Mouse (Mus musculus): ENCODE results near the gene Sarnp. TPM values are rescaled to one million over a fixed set of nuclear protein-coding genes. Genes with fewer than 3 reads are reported as not detected.

The Sarnp gene
- polyA plus RNA-seq, 1 experiment from 2014 or later, result 318 TPM

DNA sequence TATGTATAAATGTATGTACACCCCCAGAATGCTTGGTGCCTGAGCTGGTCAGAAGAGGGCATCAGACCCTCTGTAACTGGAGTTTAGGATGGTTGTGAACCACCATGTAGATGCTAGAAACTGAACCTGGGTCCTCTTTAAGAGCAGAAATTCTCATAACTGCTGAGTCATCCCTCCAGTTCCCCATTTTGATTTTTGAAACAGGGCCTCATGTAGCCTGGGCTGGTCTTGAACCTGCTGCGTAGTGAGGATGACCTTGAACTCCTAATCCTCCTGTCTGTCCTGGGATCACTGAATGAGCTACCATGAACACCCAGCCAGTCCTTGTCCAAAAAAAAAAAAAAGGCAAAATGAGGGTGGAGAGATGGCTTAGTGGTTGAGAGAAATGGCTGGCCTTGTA is 23.9 kb upstream of the Sarnp start:
- Histone ChIP-seq H3K4me1 (ENCODE audit: control insufficient read depth, insufficient read depth, low read length) (no peaks in the 10 kb centered on the region), H3K9ac (replicated peaks; ENCODE audit: low read length) (no peak overlapping the region), H3K36me3 (replicated peaks; ENCODE audit: control insufficient read depth, insufficient read depth, low read depth, low read length) (no peaks in the 10 kb centered on the region), H3K27ac (replicated peaks; ENCODE audit: low read depth, low read length) (no peak overlapping the region), H3K4me2 (ENCODE audit: low read depth, low read length) (no peak overlapping the region), H3K27me3 (ENCODE audit: control insufficient read depth, insufficient read depth, low read length) (no peaks in the 10 kb centered on the region), H3K9me3 (replicated peaks; ENCODE audit: control insufficient read depth, low read length) (no peaks in the 10 kb centered on the region), H3K4me3 (ENCODE audit: low read depth, low read length) (no peak overlapping the region)
- DNase-seq (ENCODE audit: low spot score) (no peak), ATAC-seq (replicated peaks; ENCODE audit: insufficient number of reproducible peaks, low FRiP score, low TSS enrichment, low read depth) (no peak)
- WGBS, result 92% methylated on average over 1 of the region's 1 CpGs

- no peak overlapping the region for H3K9ac ChIP-seq (replicated peaks; ENCODE audit: low read length)
- no peaks in the 10 kb centered on the region for H3K9me3 ChIP-seq (replicated peaks; ENCODE audit: control insufficient read depth, low read length)
- WGBS, result 87% methylated on average over 5 of the region's 5 CpGs
- H3K27ac ChIP-seq (replicated peaks; ENCODE audit: low read depth, low read length), result no peak overlapping the region
- DNase-seq (ENCODE audit: low spot score) (no peak), ATAC-seq (replicated peaks; ENCODE audit: insufficient number of reproducible peaks, low FRiP score, low TSS enrichment, low read depth) (no peak)
- H3K27me3 ChIP-seq (ENCODE audit: control insufficient read depth, insufficient read depth, low read length), result no peaks in the 10 kb centered on the region
- H3K36me3 ChIP-seq (replicated peaks; ENCODE audit: control insufficient read depth, insufficient read depth, low read depth, low read length), result no peaks in the 10 kb centered on the region
- no peaks in the 10 kb centered on the region for H3K4me1 ChIP-seq (ENCODE audit: control insufficient read depth, insufficient read depth, low read length)
- H3K4me3 ChIP-seq (ENCODE audit: low read depth, low read length), result no peak overlapping the region
- no peak overlapping the region for H3K4me2 ChIP-seq (ENCODE audit: low read depth, low read length)
Measured at GRCm38 (mm10) chr10:128794391-128794790, 22.7 kb upstream of the Sarnp start.

DNA sequence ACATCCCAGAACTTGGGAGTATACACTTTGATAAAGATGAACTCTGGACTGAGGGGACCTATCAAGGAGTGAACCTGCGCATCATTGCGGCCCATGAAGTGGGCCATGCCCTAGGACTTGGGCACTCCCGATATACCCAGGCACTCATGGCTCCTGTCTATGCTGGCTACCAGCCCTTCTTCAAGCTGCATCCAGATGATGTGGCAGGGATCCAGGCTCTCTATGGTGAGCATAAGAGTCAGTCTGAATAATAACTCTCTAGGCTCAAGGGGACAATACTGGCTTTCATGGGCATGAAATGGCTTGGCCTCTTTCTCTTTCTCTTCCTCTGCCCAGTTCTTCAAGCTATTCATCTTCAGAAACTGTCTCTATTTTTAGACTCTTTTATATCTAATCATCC is 21.6 kb upstream of the Sarnp start:
- Histone ChIP-seq H3K9ac (replicated peaks; ENCODE audit: low read length) (no peak overlapping the region), H3K27me3 (ENCODE audit: control insufficient read depth, insufficient read depth, low read length) (no peaks in the 10 kb centered on the region), H3K4me1 (ENCODE audit: control insufficient read depth, insufficient read depth, low read length) (no peaks in the 10 kb centered on the region), H3K4me2 (ENCODE audit: low read depth, low read length) (no peak overlapping the region), H3K4me3 (ENCODE audit: low read depth, low read length) (no peak overlapping the region), H3K36me3 (replicated peaks; ENCODE audit: control insufficient read depth, insufficient read depth, low read depth, low read length) (no peaks in the 10 kb centered on the region), H3K9me3 (replicated peaks; ENCODE audit: control insufficient read depth, low read length) (no peaks in the 10 kb centered on the region), H3K27ac (replicated peaks; ENCODE audit: low read depth, low read length) (no peak overlapping the region)
- DNase-seq (ENCODE audit: low spot score), result no peak
- WGBS, result 90% methylated on average over 3 of the region's 3 CpGs
- ATAC-seq (replicated peaks; ENCODE audit: insufficient number of reproducible peaks, low FRiP score, low TSS enrichment, low read depth), result no peak

- H3K4me3 ChIP-seq (ENCODE audit: low read depth, low read length), result no peak overlapping the region
- no peaks in the 10 kb centered on the region for H3K27me3 ChIP-seq (ENCODE audit: control insufficient read depth, insufficient read depth, low read length)
- H3K36me3 ChIP-seq (replicated peaks; ENCODE audit: control insufficient read depth, insufficient read depth, low read depth, low read length), result no peaks in the 10 kb centered on the region
- no peaks in the 10 kb centered on the region for H3K4me1 ChIP-seq (ENCODE audit: control insufficient read depth, insufficient read depth, low read length)
- H3K9ac ChIP-seq (replicated peaks; ENCODE audit: low read length), result no peak overlapping the region
- ATAC-seq (replicated peaks; ENCODE audit: insufficient number of reproducible peaks, low FRiP score, low TSS enrichment, low read depth) (no peak), DNase-seq (ENCODE audit: low spot score) (no peak)
- 93% methylated on average over 8 of the region's 8 CpGs for WGBS
- no peaks in the 10 kb centered on the region for H3K9me3 ChIP-seq (replicated peaks; ENCODE audit: control insufficient read depth, low read length)
- H3K4me2 ChIP-seq (ENCODE audit: low read depth, low read length), result no peak overlapping the region
- H3K27ac ChIP-seq (replicated peaks; ENCODE audit: low read depth, low read length), result no peak overlapping the region
Measured at GRCm38 (mm10) chr10:128798676-128799075, 18.5 kb upstream of the Sarnp start.

DNA sequence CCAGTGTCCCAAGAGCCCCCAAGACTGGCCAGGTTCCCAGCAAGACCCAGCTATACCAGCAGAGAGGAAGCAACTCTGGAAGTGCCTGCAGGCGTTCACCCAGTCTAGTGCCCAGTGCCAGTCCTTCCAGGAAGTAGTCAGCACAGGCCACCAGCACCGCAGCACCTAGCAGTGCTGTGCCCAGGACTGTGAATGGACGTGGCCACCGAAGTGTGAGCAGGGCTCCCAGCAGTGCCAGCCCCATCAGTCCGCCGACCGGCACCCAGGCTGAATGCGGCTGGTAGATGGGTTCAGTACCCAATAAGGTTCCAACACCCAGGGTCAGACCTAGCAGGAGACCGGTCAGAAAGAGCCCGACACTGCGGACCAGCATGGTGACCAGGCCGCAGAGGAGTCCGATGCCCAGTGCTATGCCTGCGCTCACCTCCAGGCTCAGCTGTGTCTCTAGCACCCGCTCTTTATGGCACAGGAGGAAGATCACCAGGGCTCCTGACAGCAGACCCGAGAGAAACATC is 15.1 kb upstream of the Sarnp start:
- Histone ChIP-seq H3K27ac (replicated peaks; ENCODE audit: low read depth, low read length) (no peak overlapping the region), H3K4me3 (ENCODE audit: low read depth, low read length) (no peak overlapping the region), H3K36me3 (replicated peaks; ENCODE audit: control insufficient read depth, insufficient read depth, low read depth, low read length) (no peaks in the 10 kb centered on the region), H3K9me3 (replicated peaks; ENCODE audit: control insufficient read depth, low read length) (no peaks in the 10 kb centered on the region), H3K9ac (replicated peaks; ENCODE audit: low read length) (no peak overlapping the region), H3K27me3 (ENCODE audit: control insufficient read depth, insufficient read depth, low read length) (no peaks in the 10 kb centered on the region), H3K4me2 (ENCODE audit: low read depth, low read length) (no peak overlapping the region), H3K4me1 (ENCODE audit: control insufficient read depth, insufficient read depth, low read length) (no peaks in the 10 kb centered on the region)
- ATAC-seq (replicated peaks; ENCODE audit: insufficient number of reproducible peaks, low FRiP score, low TSS enrichment, low read depth) (no peak), DNase-seq (ENCODE audit: low spot score) (no peak)
- 90% methylated on average over 16 of the region's 16 CpGs for WGBS

GRCm38 (mm10) chr10:128802956-128803355 is 14.2 kb upstream of the Sarnp start:
- ATAC-seq (replicated peaks; ENCODE audit: insufficient number of reproducible peaks, low FRiP score, low TSS enrichment, low read depth), result no peak
- H3K36me3 ChIP-seq (replicated peaks; ENCODE audit: control insufficient read depth, insufficient read depth, low read depth, low read length), result no peaks in the 10 kb centered on the region
- WGBS, result 44% methylated on average over 4 of the region's 4 CpGs

DNA sequence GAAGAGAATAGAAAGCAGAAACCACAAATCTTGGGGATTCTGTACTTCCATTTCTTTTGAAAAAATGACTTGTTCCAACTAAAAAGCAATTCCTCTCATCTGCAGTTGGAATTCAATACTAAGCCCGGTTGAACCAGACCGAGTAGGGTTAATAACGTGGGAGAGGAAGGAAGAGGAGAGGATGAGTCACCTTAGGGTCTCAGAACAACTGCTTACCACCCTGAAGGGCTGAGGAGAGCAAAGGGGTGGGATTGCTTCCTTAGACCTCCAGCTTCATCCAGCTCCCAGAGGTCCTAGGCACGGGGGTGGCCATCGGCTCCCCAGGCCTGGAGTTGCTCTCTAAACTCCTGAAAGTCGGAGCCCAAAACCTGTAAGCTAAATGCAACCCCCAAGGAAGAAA is 13.8 kb upstream of the Sarnp start:
- no peaks in the 10 kb centered on the region for H3K36me3 ChIP-seq (replicated peaks; ENCODE audit: control insufficient read depth, insufficient read depth, low read depth, low read length)
- 0 out of 2 replicates have a peak overlapping the region, but pooled peaks have one; percentile 13 for H3K27ac ChIP-seq (replicated peaks; ENCODE audit: low read depth, low read length)
- no peaks in the 10 kb centered on the region for H3K4me1 ChIP-seq (ENCODE audit: control insufficient read depth, insufficient read depth, low read length)
- ATAC-seq (replicated peaks; ENCODE audit: insufficient number of reproducible peaks, low FRiP score, low TSS enrichment, low read depth) (no peak), DNase-seq (ENCODE audit: low spot score) (no peak)
- H3K9ac ChIP-seq (replicated peaks; ENCODE audit: low read length), result peak overlapping the region; percentile 85
- WGBS, result 8% methylated on average over 6 of the region's 6 CpGs
- H3K27me3 ChIP-seq (ENCODE audit: control insufficient read depth, insufficient read depth, low read length), result no peaks in the 10 kb centered on the region
- H3K9me3 ChIP-seq (replicated peaks; ENCODE audit: control insufficient read depth, low read length), result no peaks in the 10 kb centered on the region
- H3K4me2 ChIP-seq (ENCODE audit: low read depth, low read length), result peak overlapping the region; percentile 54
- H3K4me3 ChIP-seq (ENCODE audit: low read depth, low read length), result peak overlapping the region; percentile 82

More at GRCm38 (mm10) chr10:128802956-128803355, 14.2 kb upstream of the Sarnp start:
- Histone ChIP-seq H3K27ac (replicated peaks; ENCODE audit: low read depth, low read length) (no peak overlapping the region), H3K27me3 (ENCODE audit: control insufficient read depth, insufficient read depth, low read length) (no peaks in the 10 kb centered on the region), H3K9me3 (replicated peaks; ENCODE audit: control insufficient read depth, low read length) (no peaks in the 10 kb centered on the region), H3K4me3 (ENCODE audit: low read depth, low read length) (peak overlapping the region; percentile 82; the same call in 1 of the 2 replicates), H3K4me2 (ENCODE audit: low read depth, low read length) (peak overlapping the region; percentile 54), H3K9ac (replicated peaks; ENCODE audit: low read length) (peak overlapping the region; percentile 43), H3K4me1 (ENCODE audit: control insufficient read depth, insufficient read depth, low read length) (no peaks in the 10 kb centered on the region)
- no peak for DNase-seq (ENCODE audit: low spot score)

DNA sequence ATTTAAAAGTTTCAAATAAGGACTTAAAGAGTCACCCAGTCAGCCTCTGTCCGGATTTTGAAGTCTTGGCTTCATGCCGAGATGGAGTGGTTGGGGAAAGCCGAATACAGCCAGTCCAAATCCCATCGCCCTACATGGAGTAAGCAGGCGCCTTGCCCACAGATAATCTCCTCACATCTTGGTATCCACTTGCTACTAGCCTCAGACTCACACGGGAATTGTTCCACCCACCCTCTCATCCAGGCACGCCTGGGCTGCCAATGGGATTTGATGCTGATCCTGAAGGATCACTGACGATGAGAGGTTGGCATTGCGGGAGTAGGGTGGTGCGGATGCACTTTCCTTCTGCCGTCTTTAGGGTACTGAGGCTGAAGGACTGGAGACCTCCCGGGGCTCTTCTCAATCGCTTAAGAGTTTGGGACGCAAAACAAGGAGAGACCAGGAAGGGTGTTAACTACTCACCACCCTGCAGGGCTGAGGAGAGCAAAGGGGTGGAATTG is 13.3 kb upstream of the Sarnp start, which contains the start of gene Dnajc14:
Gene Dnajc14, plus strand, starts transcription at position 292 of the 500 bp plus-strand sequence.
- peak; percentile 48 for DNase-seq (ENCODE audit: low spot score)
- no peaks in the 10 kb centered on the region for H3K36me3 ChIP-seq (replicated peaks; ENCODE audit: control insufficient read depth, insufficient read depth, low read depth, low read length)

More for the DNA sequence above, 13.3 kb upstream of the Sarnp start, which contains the start of gene Dnajc14:
- peak; percentile 26 for ATAC-seq (replicated peaks; ENCODE audit: insufficient number of reproducible peaks, low FRiP score, low TSS enrichment, low read depth)
- Histone ChIP-seq H3K9ac (replicated peaks; ENCODE audit: low read length) (peak within 1 kb of the TSS; percentile 85), H3K4me3 (ENCODE audit: low read depth, low read length) (peak within 1 kb of the TSS; percentile 82), H3K4me1 (ENCODE audit: control insufficient read depth, insufficient read depth, low read length) (no peaks in the 10 kb centered on the region), H3K4me2 (ENCODE audit: low read depth, low read length) (peak within 1 kb of the TSS; percentile 54), H3K27me3 (ENCODE audit: control insufficient read depth, insufficient read depth, low read length) (no peaks in the 10 kb centered on the region), H3K9me3 (replicated peaks; ENCODE audit: control insufficient read depth, low read length) (no peaks in the 10 kb centered on the region), H3K27ac (replicated peaks; ENCODE audit: low read depth, low read length) (peak within 1 kb of the TSS; percentile 98)
- WGBS, result under 1% methylated on average over 14 of the region's 14 CpGs
